12 mouse cellular contexts compared by ENCODE assay signal in the genomic region with DNA sequence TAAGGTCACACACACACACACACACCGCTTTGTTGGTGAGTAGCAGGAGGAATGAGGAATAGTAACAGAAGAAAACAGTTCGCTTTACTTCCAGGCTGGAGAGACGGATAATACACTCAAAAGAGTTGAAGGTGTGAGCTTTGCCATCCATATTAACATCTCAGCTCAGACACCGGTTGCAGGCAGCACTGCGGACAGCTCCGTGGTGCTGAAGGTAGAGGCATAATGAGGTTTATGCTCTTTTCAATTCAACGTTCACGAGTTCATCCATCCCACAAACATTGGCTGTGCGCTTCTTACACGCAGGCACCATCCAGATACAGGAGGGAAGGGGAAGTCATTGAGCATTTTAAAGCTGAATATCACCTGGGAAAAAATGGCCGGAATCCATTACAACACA. TPM values are rescaled to one million over a fixed set of nuclear protein-coding genes. Genes with fewer than 3 reads are reported as not detected.
DNase-seq lines count a peak whose midpoint lies in the region; ATAC-seq and TF ChIP-seq lines count a peak whose summit lies in the region.
"Had no signal": no experiment of that assay in that cellular context is flagged by ENCODE, and none has a peak within 500 bp of the region (broad histone marks: within the 10 kb centered on the region; RNA-seq: fewer than 3 reads in every experiment).

No protein-coding gene starts in this region.

- no peak overlapping the region for H3K9ac ChIP-seq in ES-E14 (ENCODE audit: insufficient read depth, low read depth, low read length, poor library complexity, severe bottlenecking)
- H3K9ac ChIP-seq in limb, embryonic 11.5 days (ENCODE audit: low read length), result no peak overlapping the region

- H3K36me3 ChIP-seq in ES-E14 (ENCODE audit: control insufficient read depth, insufficient read depth, low read length, poor library complexity, severe bottlenecking), result no peaks in the 10 kb centered on the region
- no peaks in the 10 kb centered on the region for H3K36me3 ChIP-seq in limb, embryonic 11.5 days (ENCODE audit: control insufficient read depth, insufficient read depth, low read length)

- 28% methylated on average over 11 of the region's 11 CpGs for WGBS in limb, embryonic 11.5 days

- H3K4me3 ChIP-seq in ES-E14 (ENCODE audit: insufficient read depth in 1 of 2, low read depth in 1 of 2, low read length in 2 of 2, poor library complexity in 1 of 2, severe bottlenecking in 1 of 2), result no peak overlapping the region
- H3K4me3 ChIP-seq in limb, embryonic 11.5 days (ENCODE audit: low read depth, low read length), result no peak overlapping the region

- no peak for ATAC-seq in limb, embryonic 11.5 days (ENCODE audit: insufficient number of reproducible peaks, low FRiP score, low TSS enrichment, low read depth)
- no peak for ATAC-seq in megakaryocyte progenitor cell, adult 5-6 weeks (replicated peaks; ENCODE audit: poor library complexity)

- H3K9me3 ChIP-seq in ES-E14 (ENCODE audit: control insufficient read depth, insufficient read depth, low read depth, low read length), result no peaks in the 10 kb centered on the region
- H3K9me3 ChIP-seq in limb, embryonic 11.5 days (ENCODE audit: control insufficient read depth, low read length), result no peaks in the 10 kb centered on the region

- in situ Hi-C loops in ES-E14 (cut with MboI; ENCODE audit: low sequenced_read_pairs in 2 of 2, unreplicated experiment in 2 of 2), result no loop called here

- H3K27ac ChIP-seq in ES-E14 (ENCODE audit: insufficient read depth, low read depth, low read length, poor library complexity, severe bottlenecking), result no peak overlapping the region
- no peak overlapping the region for H3K27ac ChIP-seq in limb, embryonic 11.5 days (replicated peaks; ENCODE audit: low read depth, low read length)
- H3K27ac ChIP-seq: macrophage had no signal

- H3K4me1 ChIP-seq in ES-E14 (ENCODE audit: control insufficient read depth in 2 of 2, insufficient read depth in 2 of 2, low read length in 2 of 2, poor library complexity in 1 of 2), result no peaks in the 10 kb centered on the region
- no peaks in the 10 kb centered on the region for H3K4me1 ChIP-seq in limb, embryonic 11.5 days (ENCODE audit: control insufficient read depth, insufficient read depth, low read length)

- H3K27me3 ChIP-seq in limb, embryonic 11.5 days (ENCODE audit: control insufficient read depth, insufficient read depth, low read length), result no peaks in the 10 kb centered on the region

- H3K4me2 ChIP-seq in limb, embryonic 11.5 days (ENCODE audit: low read depth, severe bottlenecking), result no peak overlapping the region

- peak; percentile 68 to 70 for DNase-seq in kidney, postnatal 4 days
- DNase-seq in kidney, adult 9 months, result no peak
- DNase-seq in ES-E14 (ENCODE audit: low read depth, low spot score) (peak; percentile 24), ZHBTc4 (ENCODE audit: low read depth, low spot score) (peak; percentile 58)
- peak; percentile 81 for DNase-seq in limb, embryonic 11.5 days (ENCODE audit: low spot score)
- no peak for DNase-seq in T-cell, adult 2 months (ENCODE audit: low spot score)
- DNase-seq: cerebellum, adult 9-11 months; heart, adult 11 months; kidney, adult 11 months; spleen, adult 18-20 months had no signal

TF ChIP-seq in ES-E14, 5 proteins besides CTCF, POLR2A, EP300 and RAD21:
- TF ChIP-seq ZC3H11A (IDR thresholded peaks at IDR 0.05; ENCODE audit: borderline replicate concordance, low read depth, low read length) (no peak), MAFK (IDR thresholded peaks at IDR 0.05; ENCODE audit: insufficient read depth, low read depth, low read length) (no peak), CHD2 (IDR thresholded peaks at IDR 0.05; ENCODE audit: low read depth, low read length) (no peak), HCFC1 (IDR thresholded peaks at IDR 0.05; ENCODE audit: borderline replicate concordance, insufficient read depth, low read length) (no peak), ZNF384 (IDR thresholded peaks at IDR 0.05; ENCODE audit: low read depth, low read length) (no peak)

RNA-seq across cellular contexts. Expression of gene Crtac1, which starts 41.2 kb away (rescaled TPM):
- 2.0 and 3.4 TPM in 2 replicates for total RNA-seq in ES-E14 (2012; rRNA removed)
- 1.2 and 1.7 TPM in 2 replicates for polyA plus RNA-seq in limb, embryonic 11.5 days (2014; fragmentation: Nextera tagmentation; extraction: Ambion mirVana)
- not detected in 2 replicates for total RNA-seq in megakaryocyte progenitor cell, adult 5-6 weeks (2015)
- not detected in 2 replicates for total RNA-seq in megakaryocyte progenitor cell, adult 5-6 weeks (2017)
- polyA plus RNA-seq: macrophage had no signal

RNA-seq across cellular contexts. Expression of gene R3hcc1l, which starts 45.7 kb away (rescaled TPM):
- 6.5 and 8.0 TPM in 2 replicates for total RNA-seq in ES-E14 (2012; rRNA removed)
- 24.2 and 31.3 TPM in 2 replicates for polyA plus RNA-seq in limb, embryonic 11.5 days (2014; fragmentation: Nextera tagmentation; extraction: Ambion mirVana)
- 24.0 and 28.6 TPM in 2 replicates for total RNA-seq in megakaryocyte progenitor cell, adult 5-6 weeks (2015)
- 24.6 and 36.6 TPM in 2 replicates for total RNA-seq in megakaryocyte progenitor cell, adult 5-6 weeks (2017)

Comparison
In these comparisons a context has a peak if more than half of its experiments do, and no peak if none do; other contexts are left out.
1. DNase-seq: peak in kidney, postnatal 4 days (2 of 2), ES-E14 (single experiment), ZHBTc4 (single experiment) and limb, embryonic 11.5 days (single experiment); none in kidney, adult 9 months (single experiment) and T-cell, adult 2 months (single experiment).